ENCODE assay signal across 13 mouse cellular contexts in genomic region chr2:59779355-59779754, GRCm38 (mm10).
A peak's percentile ranks its signal among the peaks of the same experiment; 100 is the strongest.
DNase-seq lines count a peak whose midpoint lies in the region; ATAC-seq and TF ChIP-seq lines count a peak whose summit lies in the region.
"Had no signal": no experiment of that assay in that cellular context is flagged by ENCODE, and none has a peak within 500 bp of the region (broad histone marks: within the 10 kb centered on the region; RNA-seq: fewer than 3 reads in every experiment).

No protein-coding gene starts in this region.

- H3K9me3 ChIP-seq in kidney, embryonic 15.5 days (replicated peaks) = no peaks in the 10 kb centered on the region
- no peaks in the 10 kb centered on the region for H3K9me3 ChIP-seq in liver, postnatal 0 days (ENCODE audit: low read length)

- peak overlapping the region; percentile 65 for H3K27ac ChIP-seq in kidney, embryonic 15.5 days
- H3K27ac ChIP-seq in liver, postnatal 0 days (ENCODE audit: low read depth) = no peak overlapping the region

- H3K9ac ChIP-seq in kidney, embryonic 15.5 days = no peak overlapping the region
- H3K9ac ChIP-seq in liver, postnatal 0 days (replicated peaks) = no peak overlapping the region

- no peak for TF ChIP-seq CTCF in liver, postnatal 0 days (IDR thresholded peaks at IDR 0.05; ENCODE audit: low read depth)

- no peaks in the 10 kb centered on the region for H3K27me3 ChIP-seq in kidney, embryonic 15.5 days
- no peaks in the 10 kb centered on the region for H3K27me3 ChIP-seq in liver, postnatal 0 days (ENCODE audit: insufficient read depth, low read length)

- peaks cover 53% of the 10 kb centered on the region for H3K36me3 ChIP-seq in kidney, embryonic 15.5 days
- no peaks in the 10 kb centered on the region for H3K36me3 ChIP-seq in liver, postnatal 0 days (replicated peaks; ENCODE audit: insufficient read depth, low read length)

- peaks cover 46% of the 10 kb centered on the region for H3K4me1 ChIP-seq in kidney, embryonic 15.5 days
- 0 out of 2 replicates have a peak, but pooled peaks cover 2% of the 10 kb centered on the region for H3K4me1 ChIP-seq in liver, postnatal 0 days (ENCODE audit: insufficient read depth)

- peak; percentile 91 for DNase-seq in heart, adult 11 months
- DNase-seq in heart, adult 18-20 months = no peak
- peak; percentile 68 for DNase-seq in liver, postnatal 0 days
- peak; percentile 60 for DNase-seq in urinary bladder, postnatal 25 days (ENCODE audit: low spot score)
- no peak for DNase-seq in cerebellum, adult 9-10 months
- no peak for DNase-seq in spleen, postnatal 10 days (ENCODE audit: low spot score in 2 of 2)
- no peak for DNase-seq in left cerebral cortex, adult 8-10 months (ENCODE audit: low spot score in 2 of 2)
- DNase-seq: B cell, adult 2 months; gastrocnemius, postnatal 36 days; right cerebral cortex, adult 18-20 months; thymus, postnatal 14 days had no signal

- no peak overlapping the region for H3K4me3 ChIP-seq in kidney, embryonic 15.5 days (replicated peaks)
- H3K4me3 ChIP-seq in liver, postnatal 0 days (ENCODE audit: low read depth, low read length) = no peak overlapping the region

- 59% methylated on average over 10 of the region's 10 CpGs for WGBS in kidney, embryonic 15.5 days
- 64% methylated on average over 10 of the region's 10 CpGs for WGBS in liver, postnatal 0 days (ENCODE audit: insufficient replicate concordance)

- TF ChIP-seq EP300 in liver, postnatal 0 days (IDR thresholded peaks at IDR 0.05; ENCODE audit: low read depth) = no peak

- 0 out of 2 replicates have a peak, but pooled peaks have one; percentile 40 for ATAC-seq in kidney, embryonic 15.5 days (replicated peaks; ENCODE audit: low FRiP score)
- ATAC-seq in liver, postnatal 0 days = peak; percentile 93

- H3K4me2 ChIP-seq in kidney, embryonic 15.5 days = no peak overlapping the region
- H3K4me2 ChIP-seq in liver, postnatal 0 days (ENCODE audit: low read depth, low read length) = no peak overlapping the region
- H3K4me2 ChIP-seq: midbrain, embryonic 11.5 days had no signal

Comparison
In these comparisons a context has a peak if more than half of its experiments do, and no peak if none do; other contexts are left out.
1. DNase-seq: peak in heart, adult 11 months (single experiment), liver, postnatal 0 days (single experiment) and urinary bladder, postnatal 25 days (single experiment); none in heart, adult 18-20 months (0 of 2), cerebellum, adult 9-10 months (single experiment), spleen, postnatal 10 days (0 of 2) and left cerebral cortex, adult 8-10 months (0 of 2).